16 mouse cellular contexts compared by ENCODE assay signal in genomic region chr19:58839806-58840205, GRCm38 (mm10). TPM values are rescaled to one million over a fixed set of nuclear protein-coding genes. Genes with fewer than 3 reads are reported as not detected.
DNase-seq lines count a peak whose midpoint lies in the region; ATAC-seq and TF ChIP-seq lines count a peak whose summit lies in the region.
"Had no signal": no experiment of that assay in that cellular context is flagged by ENCODE, and none has a peak within 500 bp of the region (broad histone marks: within the 10 kb centered on the region; RNA-seq: fewer than 3 reads in every experiment).

No protein-coding gene starts in this region.

- TF ChIP-seq CTCF in liver, adult 2 months (IDR thresholded peaks at IDR 0.05; ENCODE audit: low read depth, low read length) = no peak

- H3K4me3 ChIP-seq in heart, embryonic 15.5 days = no peak overlapping the region
- H3K4me3 ChIP-seq in liver, adult 2 months (ENCODE audit: insufficient read depth, low read depth, low read length) = no peak overlapping the region
- no peak overlapping the region for H3K4me3 ChIP-seq in liver, embryonic 12.5 days
- H3K4me3 ChIP-seq: hindbrain, embryonic 15.5 days; limb, embryonic 10.5 days; midbrain, embryonic 12.5 days; neural tube, embryonic 12.5 days had no signal

- H3K27ac ChIP-seq in heart, embryonic 15.5 days = peak overlapping the region; percentile 78
- no peak overlapping the region for H3K27ac ChIP-seq in liver, adult 2 months (replicated peaks; ENCODE audit: insufficient read depth, low read depth, low read length)
- no peak overlapping the region for H3K27ac ChIP-seq in liver, embryonic 12.5 days
- H3K27ac ChIP-seq: limb, embryonic 10.5 days; midbrain, embryonic 12.5 days; neural tube, embryonic 12.5 days had no signal

- H3K4me1 ChIP-seq in heart, embryonic 15.5 days (replicated peaks) = peaks cover 42% of the 10 kb centered on the region
- H3K4me1 ChIP-seq in liver, adult 2 months (ENCODE audit: control insufficient read depth, insufficient read depth, low read length) = no peaks in the 10 kb centered on the region
- H3K4me1 ChIP-seq in liver, embryonic 12.5 days = no peaks in the 10 kb centered on the region

- H3K36me3 ChIP-seq in heart, embryonic 15.5 days = no peaks in the 10 kb centered on the region
- no peaks in the 10 kb centered on the region for H3K36me3 ChIP-seq in liver, adult 2 months (ENCODE audit: control insufficient read depth, insufficient read depth, low read length)
- no peaks in the 10 kb centered on the region for H3K36me3 ChIP-seq in liver, embryonic 12.5 days
- H3K36me3 ChIP-seq: hindbrain, embryonic 15.5 days; limb, embryonic 10.5 days; midbrain, embryonic 12.5 days; neural tube, embryonic 12.5 days had no signal

- H3K9me3 ChIP-seq in heart, embryonic 15.5 days (replicated peaks) = no peaks in the 10 kb centered on the region
- H3K9me3 ChIP-seq in liver, embryonic 12.5 days (replicated peaks) = no peaks in the 10 kb centered on the region
- H3K9me3 ChIP-seq: hindbrain, embryonic 15.5 days; limb, embryonic 10.5 days; midbrain, embryonic 12.5 days; neural tube, embryonic 12.5 days had no signal

- no peaks in the 10 kb centered on the region for H3K79me2 ChIP-seq in liver, adult 2 months (ENCODE audit: control insufficient read depth, insufficient read depth, low read length)

- H3K4me2 ChIP-seq in heart, embryonic 15.5 days = no peak overlapping the region
- H3K4me2 ChIP-seq in liver, embryonic 12.5 days = no peak overlapping the region
- H3K4me2 ChIP-seq: hindbrain, embryonic 15.5 days; midbrain, embryonic 12.5 days; neural tube, embryonic 12.5 days had no signal

- TF ChIP-seq POLR2A in liver, adult 2 months (IDR thresholded peaks at IDR 0.05; ENCODE audit: extremely low read depth, insufficient read depth, low read length) = no peak

- intact Hi-C loops in heart, postnatal 36 days (cut with DNase I) = no loop called here

- peak; percentile 43; the same call in 1 of the 2 replicates for ATAC-seq in heart, embryonic 15.5 days (replicated peaks; ENCODE audit: insufficient number of reproducible peaks, insufficient read depth, low FRiP score, low read depth)
- no peak for ATAC-seq in liver, embryonic 12.5 days
- ATAC-seq: liver, postnatal 0 days had no signal

- H3K9ac ChIP-seq in heart, embryonic 15.5 days = no peak overlapping the region
- no peak overlapping the region for H3K9ac ChIP-seq in liver, adult 2 months (ENCODE audit: low read depth, low read length)
- no peak overlapping the region for H3K9ac ChIP-seq in liver, embryonic 12.5 days
- H3K9ac ChIP-seq: hindbrain, embryonic 15.5 days; liver, postnatal 0 days; midbrain, embryonic 12.5 days; neural tube, embryonic 12.5 days had no signal

- no peaks in the 10 kb centered on the region for H3K27me3 ChIP-seq in heart, embryonic 15.5 days
- H3K27me3 ChIP-seq in liver, adult 2 months (ENCODE audit: control insufficient read depth, insufficient read depth, low read length) = no peaks in the 10 kb centered on the region
- H3K27me3 ChIP-seq in liver, embryonic 12.5 days (replicated peaks) = no peaks in the 10 kb centered on the region
- H3K27me3 ChIP-seq: hindbrain, embryonic 15.5 days; midbrain, embryonic 12.5 days; neural tube, embryonic 12.5 days had no signal

- WGBS in heart, embryonic 15.5 days = 42% methylated on average over 4 of the region's 4 CpGs
- WGBS in liver, adult 2 months = 55% methylated on average over 4 of the region's 4 CpGs
- WGBS in liver, embryonic 12.5 days (ENCODE audit: insufficient replicate concordance) = 65% methylated on average over 4 of the region's 4 CpGs

- peak; percentile 50 for DNase-seq in adrenal gland, adult 2 months
- no peak for DNase-seq in adrenal gland, postnatal 25 days
- DNase-seq in heart, postnatal 36 days = no peak
- peak; percentile 27 for DNase-seq in liver, adult 2 months (ENCODE audit: extremely low read depth, low read depth, low spot score)
- DNase-seq in lung, postnatal 25 days (ENCODE audit: low spot score) = peak; percentile 45
- DNase-seq in thymus, postnatal 36 days = no peak
- DNase-seq: cerebellum, postnatal 14 days; layer of hippocampus, adult 9-11 months; liver, postnatal 0 days had no signal

RNA-seq across cellular contexts. Expression of gene 1700019N19Rik, which starts 45.5 kb away (rescaled TPM):
- total RNA-seq in adrenal gland, adult 2 months (2021) = under 1 TPM in 1 of 2 experiments, not detected in 1; 0.31 TPM
- polyA plus RNA-seq in adrenal gland, adult 2 months (2012; rRNA removed) = not detected in 2 replicates
- not detected in 2 replicates for total RNA-seq in adrenal gland, postnatal 25 days (2021)
- polyA plus RNA-seq in heart, embryonic 15.5 days (2015; fragmentation: Nextera tagmentation; extraction: Ambion mirVana) = not detected in 2 replicates
- not detected for total RNA-seq in heart, postnatal 36 days (2021)
- not detected in 2 replicates for total RNA-seq in liver, adult 2 months (2014; rRNA removed)
- not detected in 2 replicates for polyA plus RNA-seq in liver, adult 2 months (2012; rRNA removed)
- polyA plus RNA-seq in liver, embryonic 12.5 days (2016; fragmentation: Nextera tagmentation; extraction: Ambion mirVana) = 0.13 TPM in 1 of 2 replicates, not detected in the other
- polyA plus RNA-seq: hindbrain, embryonic 15.5 days; limb, embryonic 10.5 days; liver, postnatal 0 days; midbrain, embryonic 12.5 days; neural tube, embryonic 12.5 days; spleen, adult 2 months had no signal

Comparison
In these comparisons a context has a peak if more than half of its experiments do, and no peak if none do; other contexts are left out.
1. DNase-seq: peak in adrenal gland, adult 2 months (single experiment), liver, adult 2 months (single experiment) and lung, postnatal 25 days (single experiment); none in adrenal gland, postnatal 25 days (single experiment), heart, postnatal 36 days (0 of 2) and thymus, postnatal 36 days (0 of 2).